Mouse (Mus musculus) NIH3T3 (cell line): ENCODE measurements around the gene Rita1.

Experiments
- DNase-seq: peaks from one replicate; pipeline ENCODE4 v3.0.0-alpha.2; 2012; ENCODE audit warnings: low read depth

The Rita1 gene

GRCm38 (mm10) chr5:120612442-120612821 lies at the start of gene Rita1, which contains the start of gene Ddx54:
Gene Rita1, minus strand, starts transcription at chr5:120612589.
Gene Ddx54, plus strand, starts transcription at chr5:120612739.
- peak; percentile 97 for DNase-seq

- DNase-seq = no peak
Measured at GRCm38 (mm10) chr5:120660816-120661215, 48.4 kb upstream of the Rita1 start.

- peak; percentile 20 for DNase-seq
Measured at GRCm38 (mm10) chr5:120656281-120656751, 43.9 kb upstream of the Rita1 start.

- no peak for DNase-seq
Measured at GRCm38 (mm10) chr5:120653873-120654272, 41.5 kb upstream of the Rita1 start.

GRCm38 (mm10) chr5:120652915-120653701 lies 40.7 kb upstream of the Rita1 start:
- no peak for DNase-seq

- no peak for DNase-seq
Measured at GRCm38 (mm10) chr5:120651230-120651629, 38.8 kb upstream of the Rita1 start.

- DNase-seq = no peak
Measured at GRCm38 (mm10) chr5:120649938-120650337, 37.5 kb upstream of the Rita1 start.

- DNase-seq = no peak
Measured at GRCm38 (mm10) chr5:120649374-120649933, 37.1 kb upstream of the Rita1 start.

GRCm38 (mm10) chr5:120648569-120649373 lies 36.4 kb upstream of the Rita1 start, which contains the start of gene Rasal1:
Gene Rasal1, plus strand, starts transcription at chr5:120648812.
- DNase-seq = no peak

GRCm38 (mm10) chr5:120647814-120648491 lies 35.6 kb upstream of the Rita1 start:
- no peak for DNase-seq

- no peak for DNase-seq
Measured at GRCm38 (mm10) chr5:120647361-120647760, 35.0 kb upstream of the Rita1 start.

- peak; percentile 17 for DNase-seq
Measured at GRCm38 (mm10) chr5:120645851-120646250, 33.5 kb upstream of the Rita1 start.

GRCm38 (mm10) chr5:120644227-120644626 lies 31.8 kb upstream of the Rita1 start:
- DNase-seq = no peak

- DNase-seq = no peak
Measured at GRCm38 (mm10) chr5:120643365-120644085, 31.1 kb upstream of the Rita1 start.

- no peak for DNase-seq
Measured at GRCm38 (mm10) chr5:120640094-120640493, 27.7 kb upstream of the Rita1 start.

GRCm38 (mm10) chr5:120635633-120636032 lies 23.2 kb upstream of the Rita1 start:
- DNase-seq = no peak

GRCm38 (mm10) chr5:120634860-120635259 lies 22.5 kb upstream of the Rita1 start:
- no peak for DNase-seq

- no peak for DNase-seq
Measured at GRCm38 (mm10) chr5:120634131-120634530, 21.7 kb upstream of the Rita1 start, which contains the start of gene Cfap73. Gene Cfap73, minus strand, starts transcription at chr5:120634235.

GRCm38 (mm10) chr5:120631892-120632291 lies 19.5 kb upstream of the Rita1 start:
- DNase-seq = no peak

- no peak for DNase-seq
Measured at GRCm38 (mm10) chr5:120631128-120631527, 18.7 kb upstream of the Rita1 start.

GRCm38 (mm10) chr5:120628624-120629023 lies 16.2 kb upstream of the Rita1 start:
- peak; percentile 57 for DNase-seq
